Mouse (Mus musculus): ENCODE results near the gene Olfr1143.

Gene Olfr1143

GRCm38 (mm10) chr2:87800292-87800691, at the start of gene Olfr1143:
Gene Olfr1143 (plus strand): TSS chr2:87800592.
- DNase-seq (ENCODE audit: low read depth, low spot score): no peak

GRCm38 (mm10) chr2:87753891-87754290, 46.5 kb upstream of the Olfr1143 start, which contains the start of gene Olfr1141:
Gene Olfr1141 (minus strand): TSS chr2:87753991.
- no peak for DNase-seq (ENCODE audit: low read depth, low spot score)

GRCm38 (mm10) chr2:87776143-87776542, 24.2 kb upstream of the Olfr1143 start:
- DNase-seq (ENCODE audit: low read depth, low spot score): peak; percentile 6

GRCm38 (mm10) chr2:87779183-87779582, 21.2 kb upstream of the Olfr1143 start, which contains the start of gene Olfr152:
Gene Olfr152 (plus strand): TSS chr2:87779483.
- no peak for DNase-seq (ENCODE audit: low read depth, low spot score)

- DNase-seq (ENCODE audit: low read depth, low spot score): no peak
Observed at GRCm38 (mm10) chr2:87809522-87809921, 9.1 kb downstream of the Olfr1143 start, which contains the start of gene Olfr1145. Gene Olfr1145 (plus strand): TSS chr2:87809822.

GRCm38 (mm10) chr2:87830233-87830632, 29.8 kb downstream of the Olfr1143 start, which contains the start of gene Olfr1148:
Gene Olfr1148 (plus strand): TSS chr2:87830533.
- DNase-seq (ENCODE audit: low read depth, low spot score): no peak

- DNase-seq (ENCODE audit: low read depth, low spot score): no peak
Observed at GRCm38 (mm10) chr2:87843693-87844092, 43.3 kb downstream of the Olfr1143 start, which contains the start of gene Olfr1150-ps1. Gene Olfr1150-ps1 (plus strand): TSS chr2:87843993.
